Comparison of ENCODE assay signal across 14 mouse cellular contexts in the genomic region with DNA sequence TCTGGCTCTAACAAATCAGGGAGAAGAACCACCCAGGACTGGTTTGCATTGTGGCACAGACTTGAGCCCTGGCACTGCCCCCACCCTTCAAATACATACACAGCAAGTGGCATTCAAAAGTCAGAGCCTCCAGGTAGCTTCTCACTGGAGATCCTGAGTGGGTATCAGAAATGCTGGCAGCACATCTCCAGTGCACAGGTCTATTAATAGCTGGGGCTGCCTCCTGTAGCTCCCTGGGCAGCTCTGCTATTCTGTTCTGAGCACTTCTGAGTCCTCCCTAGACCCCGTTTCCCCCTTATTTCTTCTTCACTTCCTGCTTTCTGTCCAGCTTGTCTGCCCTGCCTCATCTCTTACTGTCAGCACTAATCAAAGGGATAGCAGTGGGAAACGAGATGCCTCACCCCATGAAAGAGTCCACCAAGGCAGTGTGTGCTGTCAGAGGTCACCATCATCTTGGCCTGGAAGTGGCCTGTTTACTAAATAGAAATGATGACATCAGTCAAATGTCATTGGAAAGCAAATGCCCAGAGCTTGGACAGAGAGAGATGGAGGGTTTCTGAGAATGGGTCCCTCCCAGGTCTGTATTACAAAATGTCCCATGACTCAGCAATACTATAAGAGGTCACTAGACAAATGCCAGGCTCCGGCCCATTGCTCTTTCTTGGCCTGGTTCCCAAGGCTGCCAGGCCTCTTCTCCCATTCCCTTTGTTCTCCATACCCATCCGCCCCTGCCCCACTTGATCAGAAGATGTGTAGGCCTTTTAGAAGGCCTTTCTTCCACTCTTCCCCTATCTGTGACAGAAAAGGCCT. TPM values are rescaled to one million over a fixed set of nuclear protein-coding genes. Genes with fewer than 3 reads are reported as not detected.
DNase-seq lines count a peak whose midpoint lies in the region; ATAC-seq and TF ChIP-seq lines count a peak whose summit lies in the region.
"Had no signal": no experiment of that assay in that cellular context is flagged by ENCODE, and none has a peak within 500 bp of the region (broad histone marks: within the 10 kb centered on the region; RNA-seq: fewer than 3 reads in every experiment).

No protein-coding gene starts in this region.

- H3K9ac ChIP-seq in midbrain, embryonic 14.5 days (replicated peaks; ENCODE audit: low read length), result no peak overlapping the region
- H3K9ac ChIP-seq: embryonic facial prominence, embryonic 13.5 days; hindbrain, embryonic 15.5 days had no signal

- H3K27me3 ChIP-seq in midbrain, embryonic 10.5 days (ENCODE audit: low read depth, poor library complexity, severe bottlenecking), result no peaks in the 10 kb centered on the region
- no peaks in the 10 kb centered on the region for H3K27me3 ChIP-seq in midbrain, embryonic 14.5 days (ENCODE audit: control insufficient read depth, insufficient read depth, low read length)
- H3K27me3 ChIP-seq in heart, embryonic 10.5 days (ENCODE audit: insufficient read depth, poor library complexity, severe bottlenecking), result no peaks in the 10 kb centered on the region
- H3K27me3 ChIP-seq: embryonic facial prominence, embryonic 13.5 days; hindbrain, embryonic 15.5 days had no signal

- H3K36me3 ChIP-seq in midbrain, embryonic 10.5 days, result no peaks in the 10 kb centered on the region
- H3K36me3 ChIP-seq in midbrain, embryonic 14.5 days (ENCODE audit: control insufficient read depth, insufficient read depth, low read length), result no peaks in the 10 kb centered on the region
- no peaks in the 10 kb centered on the region for H3K36me3 ChIP-seq in heart, embryonic 10.5 days
- H3K36me3 ChIP-seq: embryonic facial prominence, embryonic 13.5 days; hindbrain, embryonic 15.5 days had no signal

- no peak overlapping the region for H3K4me2 ChIP-seq in midbrain, embryonic 14.5 days (ENCODE audit: low read length)
- H3K4me2 ChIP-seq: embryonic facial prominence, embryonic 13.5 days; hindbrain, embryonic 15.5 days had no signal

- peak; percentile 52 for DNase-seq in gastrocnemius, adult 2 months
- no peak for DNase-seq in gastrocnemius, postnatal 4 days (ENCODE audit: low spot score in 2 of 2)
- no peak for DNase-seq in midbrain, embryonic 10.5 days (ENCODE audit: low spot score)
- DNase-seq in midbrain, embryonic 14.5 days, result no peak
- DNase-seq in heart, embryonic 10.5 days (ENCODE audit: low spot score), result no peak
- DNase-seq in cerebellum, postnatal 4 days (ENCODE audit: low spot score in 2 of 2), result no peak
- DNase-seq in layer of hippocampus, adult 8-10 months (ENCODE audit: low spot score in 2 of 2), result no peak
- DNase-seq: B cell, adult 2 months; lung, postnatal 14 days had no signal

- peak overlapping the region; percentile 94 for H3K27ac ChIP-seq in gastrocnemius, adult 2 months
- 0 out of 2 replicates have a peak overlapping the region, but pooled peaks have one; percentile 28 for H3K27ac ChIP-seq in midbrain, embryonic 10.5 days (replicated peaks)
- no peak overlapping the region for H3K27ac ChIP-seq in midbrain, embryonic 14.5 days (replicated peaks; ENCODE audit: low read depth, low read length)
- peak overlapping the region; percentile 67; the same call in 1 of the 2 replicates for H3K27ac ChIP-seq in heart, embryonic 10.5 days
- H3K27ac ChIP-seq: embryonic facial prominence, embryonic 13.5 days; hindbrain, embryonic 15.5 days; stomach, postnatal 0 days had no signal

- H3K9me3 ChIP-seq in midbrain, embryonic 10.5 days (replicated peaks), result no peaks in the 10 kb centered on the region
- H3K9me3 ChIP-seq in midbrain, embryonic 14.5 days (ENCODE audit: control insufficient read depth, low read length), result no peaks in the 10 kb centered on the region
- no peaks in the 10 kb centered on the region for H3K9me3 ChIP-seq in heart, embryonic 10.5 days
- H3K9me3 ChIP-seq: embryonic facial prominence, embryonic 13.5 days; hindbrain, embryonic 15.5 days had no signal

- H3K4me3 ChIP-seq in gastrocnemius, adult 2 months, result no peak overlapping the region
- no peak overlapping the region for H3K4me3 ChIP-seq in midbrain, embryonic 10.5 days
- H3K4me3 ChIP-seq in midbrain, embryonic 14.5 days (replicated peaks; ENCODE audit: low read depth, low read length), result no peak overlapping the region
- 0 out of 2 replicates have a peak overlapping the region, but pooled peaks have one; percentile 7 for H3K4me3 ChIP-seq in heart, embryonic 10.5 days
- H3K4me3 ChIP-seq: embryonic facial prominence, embryonic 13.5 days; hindbrain, embryonic 15.5 days; myocyte had no signal

- no peak for TF ChIP-seq CTCF in gastrocnemius, adult 2 months (IDR thresholded peaks at IDR 0.05)

- no peak for ATAC-seq in midbrain, embryonic 14.5 days (ENCODE audit: low FRiP score, low TSS enrichment)
- ATAC-seq in megakaryocyte progenitor cell, adult 5-6 weeks (replicated peaks; ENCODE audit: poor library complexity), result peak; percentile 41; the same call in 1 of the 2 replicates

- 80% methylated on average over 4 of the region's 4 CpGs for WGBS in midbrain, embryonic 10.5 days
- WGBS in midbrain, embryonic 14.5 days, result 69% methylated on average over 4 of the region's 4 CpGs
- 37% methylated on average over 4 of the region's 4 CpGs for WGBS in heart, embryonic 10.5 days

- peaks cover 9% of the 10 kb centered on the region for H3K4me1 ChIP-seq in midbrain, embryonic 10.5 days
- peaks cover 9% of the 10 kb centered on the region for H3K4me1 ChIP-seq in midbrain, embryonic 14.5 days (ENCODE audit: control insufficient read depth, insufficient read depth, low read length)
- peaks cover 31% of the 10 kb centered on the region for H3K4me1 ChIP-seq in heart, embryonic 10.5 days

- intact Hi-C loops in gastrocnemius, adult 2 months (cut with DNase I), result loop anchor here (1.0 to 5.0 kb wide), 2 partner anchors 48 to 114 kb away; no protein-coding TSS in a partner anchor

RNA-seq across cellular contexts. Expression of a gene that starts 46.4 kb away (rescaled TPM):
- total RNA-seq in gastrocnemius, adult 2 months (2021), result 100 to 1,000 TPM; 137 to 158 TPM
- 100 to 1,000 TPM; 109 to 111 TPM for total RNA-seq in gastrocnemius, postnatal 4 days (2021)
- polyA plus RNA-seq in midbrain, embryonic 10.5 days (2016; fragmentation: Nextera tagmentation; extraction: Ambion mirVana), result 123 and 133 TPM in 2 replicates
- 164 and 168 TPM in 2 replicates for polyA plus RNA-seq in midbrain, embryonic 14.5 days (2014; fragmentation: Nextera tagmentation; extraction: Ambion mirVana)
- polyA plus RNA-seq in heart, embryonic 10.5 days (2016; fragmentation: Nextera tagmentation; extraction: Ambion mirVana), result 65.5 and 81.7 TPM in 2 replicates
- total RNA-seq in megakaryocyte progenitor cell, adult 5-6 weeks (2015), result 16.2 and 17.8 TPM in 2 replicates
- 16.4 and 19.2 TPM in 2 replicates for total RNA-seq in megakaryocyte progenitor cell, adult 5-6 weeks (2017)
- 100 to 1,000 TPM in 1 of 4 experiments, 10 to 100 TPM in 3; 91.2 to 101 (median 93.4) TPM for total RNA-seq in layer of hippocampus, adult 8-10 months (2022)

Comparison
In these comparisons a context has a peak if more than half of its experiments do, and no peak if none do; other contexts are left out.
1. RNA of a gene that starts 46.4 kb away (total RNA-seq): 137 to 158 TPM in gastrocnemius, adult 2 months, 109 to 111 TPM in gastrocnemius, postnatal 4 days and 91.2 to 101 TPM in layer of hippocampus, adult 8-10 months; 16.2 to 19.2 TPM in megakaryocyte progenitor cell, adult 5-6 weeks; every median in the first group is over 4 times any median in the second.